Mouse (Mus musculus) thymus, postnatal 0 days (tissue): Measurements from ENCODE around the gene Zfp94. TPM values are rescaled to one million over a fixed set of nuclear protein-coding genes. Genes with fewer than 3 reads are reported as not detected.

Experiments used
- DNase-seq: peaks from one replicate; pipeline ENCODE4 v3.0.0-alpha.2; 2015; ENCODE audit warnings: low spot score
- polyA plus RNA-seq: library from polyadenylated mRNA; unstranded; fragments of >200 nt; fragmentation: Nextera tagmentation; extraction: Ambion mirVana; gene quantifications from 2 replicates; pipeline ENCODE4 v1.2.1, GENCODE M21; 2015

The Zfp94 gene
- polyA plus RNA-seq, result 4.6 and 5.5 TPM in 2 replicates

GRCm38 (mm10) chr7:24316567-24317092, at the start of gene Zfp94:
Gene Zfp94, minus strand, starts transcription at chr7:24316666.
- DNase-seq, result peak; percentile 95

GRCm38 (mm10) chr7:24365258-24366014, 49.0 kb upstream of the Zfp94 start:
- DNase-seq, result no peak

DNA sequence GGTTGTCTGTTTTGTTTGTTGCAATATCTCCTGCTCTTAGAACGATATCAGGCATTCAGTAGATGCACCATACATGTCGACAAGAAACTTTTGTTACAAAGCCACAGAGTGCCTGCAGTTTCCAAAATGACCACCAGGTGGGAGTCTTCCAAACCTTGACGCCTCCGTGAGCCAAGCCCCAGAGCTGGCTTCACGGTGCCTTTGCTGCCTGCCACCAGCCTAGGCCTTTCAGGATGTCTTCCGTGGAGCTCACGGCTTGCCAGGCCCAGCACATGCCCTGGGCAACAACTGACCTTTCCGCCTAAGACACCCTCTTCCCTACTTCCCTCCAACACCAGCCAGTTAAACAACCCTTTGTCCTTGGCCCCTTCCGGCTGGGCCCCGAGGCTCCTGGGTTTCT, 48.4 kb upstream of the Zfp94 start:
- DNase-seq, result peak; percentile 93

DNA sequence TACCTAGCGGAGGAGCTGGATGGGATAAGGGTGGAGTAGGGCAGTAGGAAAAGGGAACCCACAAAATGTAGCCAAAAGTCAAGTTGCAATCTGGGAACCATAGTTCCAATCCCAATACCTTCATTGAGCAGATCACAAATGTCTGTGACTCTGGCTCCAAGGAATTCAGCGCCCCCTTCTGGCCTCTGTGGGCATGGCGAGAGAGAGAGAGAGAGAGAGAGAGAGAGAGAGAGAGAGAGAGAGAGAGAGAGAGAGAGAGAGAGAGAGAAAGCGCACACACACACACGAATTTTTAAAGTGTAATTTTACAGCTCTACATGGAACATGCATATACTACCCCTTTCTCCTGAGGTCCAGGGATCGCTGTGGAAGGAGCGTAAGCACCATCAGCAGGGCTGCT, 46.8 kb upstream of the Zfp94 start:
- DNase-seq, result peak; percentile 61

- DNase-seq, result no peak
Observed at GRCm38 (mm10) chr7:24361001-24361400, 44.5 kb upstream of the Zfp94 start.

DNA sequence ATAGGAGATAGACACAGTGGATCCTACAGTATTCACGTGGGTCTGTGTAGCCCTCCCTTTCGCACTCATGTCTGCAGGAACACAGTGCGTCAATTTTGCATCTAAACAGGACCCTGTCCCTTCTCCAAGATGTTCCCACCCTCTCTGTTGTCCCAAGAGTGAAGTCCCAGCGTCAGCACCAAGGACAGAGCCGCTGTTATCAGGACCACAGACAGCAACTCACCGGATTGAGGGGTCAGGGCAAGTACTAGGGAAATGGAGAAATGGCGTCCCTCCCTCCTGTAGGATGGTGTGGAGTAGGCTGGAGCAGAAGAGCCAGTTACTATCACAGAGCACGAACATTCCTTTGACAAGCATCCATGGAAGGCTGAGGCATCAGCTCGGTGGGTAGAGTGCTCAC, 42.8 kb upstream of the Zfp94 start:
- peak; percentile 38 for DNase-seq

DNA sequence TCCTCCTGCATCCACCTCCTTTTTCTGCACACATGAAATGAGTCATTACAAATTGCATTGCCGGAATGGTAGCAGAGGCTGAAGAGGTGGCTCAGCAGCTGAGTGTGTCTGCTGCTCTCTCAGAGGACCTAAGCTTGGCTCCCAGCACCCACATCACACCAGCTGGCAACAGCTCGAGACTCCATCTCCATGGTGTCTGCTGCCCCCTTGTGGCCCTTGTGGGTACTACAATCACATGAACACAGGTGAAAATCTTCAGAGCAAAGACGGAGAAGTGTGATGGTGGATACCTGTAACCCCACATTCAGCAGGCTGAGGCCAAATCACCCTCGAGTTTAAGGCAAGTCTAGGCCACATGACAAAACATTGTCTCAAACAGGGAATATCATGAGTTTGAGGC, 41.4 kb upstream of the Zfp94 start:
- DNase-seq, result peak; percentile 31

- no peak for DNase-seq
Observed at GRCm38 (mm10) chr7:24356081-24356480, 39.6 kb upstream of the Zfp94 start.

DNA sequence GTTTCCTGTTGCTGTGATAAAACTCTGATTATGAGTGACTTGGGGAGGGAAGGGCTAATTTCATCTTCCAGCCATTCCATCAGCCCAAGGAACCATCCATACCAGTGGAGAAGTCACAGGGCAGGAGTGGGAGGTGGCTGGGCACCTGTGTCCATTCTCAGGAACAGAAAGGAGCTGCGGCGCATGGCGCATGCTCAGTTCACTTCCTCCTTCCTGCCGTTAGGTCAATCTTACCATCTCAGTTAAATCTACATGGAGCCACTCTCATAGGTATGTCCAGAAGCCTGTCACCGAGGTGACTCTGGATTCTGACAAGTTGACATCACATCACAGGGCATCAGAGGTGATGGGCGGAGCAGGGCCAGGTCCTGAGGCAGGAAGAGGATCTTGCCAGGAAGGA, 39.2 kb upstream of the Zfp94 start:
- no peak for DNase-seq

DNA sequence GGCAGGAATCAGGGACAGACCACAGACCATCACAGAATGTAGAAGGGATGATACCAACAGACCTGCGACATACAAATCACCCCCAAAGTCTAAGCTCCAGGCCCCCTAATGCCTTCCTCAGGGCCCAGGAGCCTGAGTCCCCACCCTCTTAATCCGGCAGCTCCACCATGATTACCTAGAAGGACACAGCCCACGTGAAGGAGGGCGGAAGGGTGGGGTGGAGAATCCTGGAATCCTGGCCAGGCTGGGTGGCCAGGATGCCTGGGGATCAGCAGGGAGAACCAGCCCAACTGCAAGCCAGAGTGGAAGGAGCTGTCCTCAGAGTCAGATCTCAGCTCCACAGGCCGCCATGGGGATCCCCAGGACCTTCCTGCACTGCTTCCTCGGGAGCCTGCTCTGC, 32.4 kb upstream of the Zfp94 start, which contains the start of gene Lypd5:
Gene Lypd5, plus strand, starts transcription at position 301 of the 400 bp plus-strand sequence.
- no peak for DNase-seq

GRCm38 (mm10) chr7:24346444-24346843, 30.0 kb upstream of the Zfp94 start:
- no peak for DNase-seq

GRCm38 (mm10) chr7:24343701-24344272, 27.3 kb upstream of the Zfp94 start:
- no peak for DNase-seq

GRCm38 (mm10) chr7:24338241-24338640, 21.8 kb upstream of the Zfp94 start:
- DNase-seq, result no peak

- DNase-seq, result peak; percentile 77
Observed at GRCm38 (mm10) chr7:24335699-24336309, 19.3 kb upstream of the Zfp94 start.

DNA sequence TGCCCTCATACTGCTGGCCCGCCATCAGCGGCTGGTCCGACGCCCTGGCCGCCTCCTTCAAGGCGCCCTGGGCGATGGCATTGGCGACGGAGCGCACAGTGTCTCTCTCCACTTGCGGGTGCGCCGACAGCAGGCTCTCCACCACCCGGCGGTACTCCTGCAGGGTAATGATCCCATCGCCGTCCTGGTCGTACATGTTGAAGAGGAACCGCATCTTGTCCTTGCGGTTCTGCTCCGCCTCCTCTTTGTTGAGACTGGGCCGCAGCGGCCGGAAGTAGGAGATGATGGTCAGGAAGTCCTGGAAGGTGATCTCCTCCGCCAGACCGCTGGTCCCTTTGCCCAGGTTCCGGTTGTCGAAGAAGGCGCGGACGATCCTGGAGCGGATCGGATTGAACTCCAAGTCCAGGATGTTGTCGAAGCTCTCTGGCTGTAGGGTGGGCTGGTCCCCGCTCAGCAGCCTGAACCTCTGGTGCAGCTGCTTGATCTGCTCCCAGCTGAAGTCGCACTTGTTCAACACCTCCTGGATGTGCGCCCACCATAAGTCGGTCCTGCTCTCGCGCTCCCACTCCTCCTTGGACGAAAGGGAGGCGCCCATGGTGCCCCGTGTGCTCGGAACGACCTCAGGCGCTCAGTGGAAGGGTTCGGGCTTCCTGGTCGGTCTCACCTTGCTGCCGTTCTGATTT, 17.0 kb upstream of the Zfp94 start, which contains the start of gene Tescl:
Gene Tescl, minus strand, starts transcription at position 633 of the 683 bp plus-strand sequence.
- DNase-seq, result no peak

GRCm38 (mm10) chr7:24327281-24327975, 11.0 kb upstream of the Zfp94 start:
- no peak for DNase-seq

DNA sequence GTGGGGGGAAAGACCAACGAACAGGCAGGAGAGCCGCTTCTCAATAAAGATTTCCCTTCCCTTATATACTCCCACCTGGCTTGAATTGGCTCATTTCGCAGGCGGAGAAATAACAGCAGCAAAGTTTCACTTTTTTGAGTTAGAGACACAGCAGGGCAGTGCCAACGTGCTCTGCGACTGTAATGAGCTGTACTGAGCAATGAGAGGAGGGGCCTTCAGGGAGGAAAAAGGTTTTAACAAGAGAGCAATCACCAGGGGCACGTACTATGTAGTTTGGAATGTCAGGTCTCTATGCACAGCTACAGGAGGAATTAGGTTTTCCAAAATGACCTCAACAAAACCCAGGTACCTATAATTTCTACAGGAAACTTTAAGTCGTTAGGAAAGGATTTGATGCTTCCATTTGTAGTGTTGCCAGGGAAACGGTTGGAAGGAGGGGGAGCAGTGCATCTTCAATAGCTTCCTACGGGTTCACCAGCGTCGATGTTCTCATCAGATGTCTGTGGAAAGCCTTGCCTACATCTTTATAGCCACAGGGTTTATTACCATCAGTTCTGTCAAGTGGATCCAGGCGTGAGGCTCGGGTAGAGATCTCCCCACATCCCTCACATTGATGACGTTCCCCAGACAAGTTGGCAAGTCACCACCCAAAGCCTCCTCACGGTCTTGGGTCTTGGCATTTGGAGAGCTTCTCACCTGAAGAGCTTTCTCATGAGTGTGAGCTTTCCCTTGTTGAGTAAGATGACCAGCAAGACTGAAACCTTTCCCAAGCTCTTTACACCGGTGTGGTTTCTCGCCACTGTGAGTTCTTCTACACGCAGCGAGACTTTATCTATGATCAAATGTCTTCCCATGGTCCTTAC, 10.0 kb upstream of the Zfp94 start:
- no peak for DNase-seq

GRCm38 (mm10) chr7:24325675-24326128, 9.2 kb upstream of the Zfp94 start:
- no peak for DNase-seq

DNA sequence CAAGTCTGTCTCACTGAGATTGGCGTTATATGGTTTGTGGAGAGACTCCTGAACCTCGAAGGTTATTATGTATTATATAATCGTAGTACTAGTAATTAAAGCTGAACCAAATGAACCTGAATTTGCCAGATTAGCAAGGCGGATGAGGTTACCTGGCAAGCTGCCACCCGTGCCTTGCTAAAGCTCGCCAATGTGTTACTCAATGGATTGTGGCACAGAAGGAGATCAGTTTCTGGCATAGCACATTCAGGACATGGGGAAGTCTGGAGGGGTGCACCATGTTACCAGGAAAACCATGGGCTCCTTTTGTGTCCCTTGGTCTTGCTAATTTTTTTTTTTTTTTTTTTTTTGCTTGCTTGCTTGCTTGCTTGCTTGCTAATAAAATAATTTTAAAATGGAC, 8.7 kb upstream of the Zfp94 start:
- DNase-seq, result no peak

- DNase-seq, result no peak
Observed at GRCm38 (mm10) chr7:24322593-24322992, 6.1 kb upstream of the Zfp94 start.
